Mouse (Mus musculus) liver, postnatal 0 days (tissue): ENCODE results near the gene Gm28043. TPM values are rescaled to one million over a fixed set of nuclear protein-coding genes. Genes with fewer than 3 reads are reported as not detected.

Experiments used
- ATAC-seq: fragments of 200-750 bp; cut with Nextera tagmentation; 2 replicates; pipeline ENCODE4 v1.8.0; 2017; ENCODE audit warnings: mild to moderate bottlenecking, moderate library complexity
- DNase-seq: peaks from one replicate; pipeline ENCODE4 v3.0.0-alpha.2; 2016
- H3K27ac ChIP-seq: fragments of 300-500 bp; sonication (generic); 2 replicates; pipeline ENCODE4 v1.5.1; 2014; ENCODE audit warnings: antibody characterized with exemption, moderate library complexity, mild to moderate bottlenecking, low read depth
- H3K27me3 ChIP-seq: fragments of 300-500 bp; sonication (generic); 2 replicates; pipeline ENCODE4 v1.6.1; 2014; ENCODE audit warnings: low read length, control low read depth, mixed read lengths; ENCODE audit not compliant: insufficient read depth
- H3K36me3 ChIP-seq: fragments of 300-500 bp; sonication (generic); replicated peaks from 2 replicates; pipeline ENCODE4 v1.6.1; 2014; ENCODE audit warnings: mild to moderate bottlenecking, control low read depth, low read length, moderate library complexity, mixed read lengths; ENCODE audit not compliant: insufficient read depth
- H3K4me1 ChIP-seq: fragments of 300-500 bp; sonication (generic); 2 replicates; pipeline ENCODE4 v1.6.1; 2014; ENCODE audit warnings: antibody characterized with exemption, mild to moderate bottlenecking, control low read depth; ENCODE audit not compliant: insufficient read depth
- H3K4me2 ChIP-seq: fragments of 300-500 bp; sonication (generic); 2 replicates; pipeline ENCODE4 v1.6.1; 2014; ENCODE audit warnings: low read depth, mild to moderate bottlenecking, low read length, moderate library complexity, mixed read lengths
- H3K4me3 ChIP-seq: fragments of 300-500 bp; sonication (generic); 2 replicates; pipeline ENCODE4 v1.5.1; 2014; ENCODE audit warnings: low read depth, low read length
- H3K9ac ChIP-seq: fragments of 300-500 bp; sonication (generic); replicated peaks from 2 replicates; pipeline ENCODE4 v1.6.1; 2014; ENCODE audit warnings: mild to moderate bottlenecking, moderate library complexity
- H3K9me3 ChIP-seq: fragments of 300-500 bp; sonication (generic); 2 replicates; pipeline ENCODE4 v1.6.1; 2016; ENCODE audit warnings: mild to moderate bottlenecking, control low read depth, low read length, mixed read lengths
- CTCF ChIP-seq: sonication (generic); IDR thresholded peaks from 2 replicates; pipeline ENCODE4 v1.5.1; 2016; ENCODE audit warnings: antibody characterized with exemption, low read depth
- EP300 ChIP-seq: IDR thresholded peaks from 2 replicates; pipeline ENCODE4 v1.6.1; 2016; ENCODE audit warnings: antibody characterized with exemption, low read depth, mild to moderate bottlenecking
- WGBS: fragments of 180-500 bp; shearing (Covaris S2); extraction: QIAGEN DNeasy Blood & Tissue Kit; methylation state at CpG from one replicate; pipeline ENCODE4 v1.1.7; 2014; ENCODE audit not compliant: insufficient replicate concordance; 5-methylcytosine and 5-hydroxymethylcytosine counted together
- polyA plus RNA-seq: library from polyadenylated mRNA; unstranded; fragments of >200 nt; fragmentation: Nextera tagmentation; extraction: Ambion mirVana; gene quantifications from 2 replicates; pipeline ENCODE4 v1.2.1, GENCODE M21; 2015

The Gm28043 gene
- polyA plus RNA-seq, 1 experiment from 2014 or later = 0.69 TPM

- WGBS = 47% methylated on average over 2 of the region's 2 CpGs
- peaks cover 9% of the 10 kb centered on the region for H3K36me3 ChIP-seq
- peak overlapping the region; percentile 52 for H3K9ac ChIP-seq
- ATAC-seq (peak; percentile 74), DNase-seq (no peak)
- H3K27me3 ChIP-seq = no peaks in the 10 kb centered on the region
- peak overlapping the region; percentile 99 for H3K27ac ChIP-seq
- H3K4me3 ChIP-seq = peak overlapping the region; percentile 55
- H3K4me2 ChIP-seq = peak overlapping the region; percentile 66
- TF ChIP-seq EP300 = peak; percentile 98
- TF ChIP-seq CTCF = no peak
- no peaks in the 10 kb centered on the region for H3K9me3 ChIP-seq
- peaks cover 4% of the 10 kb centered on the region; the same call in 1 of the 2 replicates for H3K4me1 ChIP-seq
These were observed 43.6 kb downstream of the Gm28043 start for GRCm38 (mm10) chr17:29658249-29658648.

GRCm38 (mm10) chr17:29660076-29660761 is 45.5 kb downstream of the Gm28043 start, which contains the start of gene Cmtr1:
TSS of gene Cmtr1 (plus strand) at chr17:29660595.
- H3K4me1 ChIP-seq = peaks cover 4% of the 10 kb centered on the region; the same call in 1 of the 2 replicates
- no peak for TF ChIP-seq CTCF
- no peak for TF ChIP-seq EP300
- peaks cover 20% of the 10 kb centered on the region for H3K36me3 ChIP-seq
- under 1% methylated on average over 38 of the region's 41 CpGs for WGBS
- peak within 1 kb of the TSS; percentile 95 for H3K4me3 ChIP-seq
- H3K27me3 ChIP-seq = no peaks in the 10 kb centered on the region
- H3K27ac ChIP-seq = peak within 1 kb of the TSS; percentile 99
- H3K9me3 ChIP-seq = no peaks in the 10 kb centered on the region
- H3K4me2 ChIP-seq = peak within 1 kb of the TSS; percentile 80
- H3K9ac ChIP-seq = peak within 1 kb of the TSS; percentile 97
- peak; percentile 95 for ATAC-seq
- peak; percentile 98 for DNase-seq

GRCm38 (mm10) chr17:29660762-29661391 is 46.2 kb downstream of the Gm28043 start:
- under 1% methylated on average over 33 of the region's 41 CpGs for WGBS
- H3K27me3 ChIP-seq = no peaks in the 10 kb centered on the region
- TF ChIP-seq CTCF (0 out of 2 replicates have a peak, but pooled peaks have one; percentile 15), EP300 (no peak)
- DNase-seq (no peak), ATAC-seq (peak; percentile 57)
- no peaks in the 10 kb centered on the region for H3K9me3 ChIP-seq
- peak overlapping the region; percentile 99 for H3K27ac ChIP-seq
- H3K9ac ChIP-seq = peak overlapping the region; percentile 97
- peak overlapping the region; percentile 95 for H3K4me3 ChIP-seq
- peak overlapping the region; percentile 80 for H3K4me2 ChIP-seq
- H3K36me3 ChIP-seq = peaks cover 23% of the 10 kb centered on the region
- H3K4me1 ChIP-seq = peaks cover 4% of the 10 kb centered on the region; the same call in 1 of the 2 replicates

- peaks cover 4% of the 10 kb centered on the region; the same call in 1 of the 2 replicates for H3K4me1 ChIP-seq
- WGBS = 81% methylated on average over 6 of the region's 6 CpGs
- H3K9ac ChIP-seq = 0 out of 2 replicates have a peak overlapping the region, but pooled peaks have one; percentile 21
- no peaks in the 10 kb centered on the region for H3K27me3 ChIP-seq
- peaks cover 34% of the 10 kb centered on the region for H3K36me3 ChIP-seq
- peak overlapping the region; percentile 80 for H3K4me2 ChIP-seq
- ATAC-seq (no peak), DNase-seq (no peak)
- no peaks in the 10 kb centered on the region for H3K9me3 ChIP-seq
- peak overlapping the region; percentile 95; the same call in 1 of the 2 replicates for H3K4me3 ChIP-seq
- TF ChIP-seq CTCF (no peak), EP300 (no peak)
- H3K27ac ChIP-seq = no peak overlapping the region
These were observed 47.5 kb downstream of the Gm28043 start for GRCm38 (mm10) chr17:29662145-29662544.

- no peak overlapping the region for H3K4me3 ChIP-seq
- H3K27ac ChIP-seq = no peak overlapping the region
- WGBS = 90% methylated on average over 10 of the region's 10 CpGs
- TF ChIP-seq EP300 = no peak
- no peak for TF ChIP-seq CTCF
- H3K9me3 ChIP-seq = no peaks in the 10 kb centered on the region
- peaks cover 63% of the 10 kb centered on the region for H3K36me3 ChIP-seq
- H3K4me1 ChIP-seq = peaks cover 16% of the 10 kb centered on the region
- ATAC-seq = no peak
- DNase-seq = no peak
- no peak overlapping the region for H3K9ac ChIP-seq
- H3K4me2 ChIP-seq = no peak overlapping the region
- H3K27me3 ChIP-seq = no peaks in the 10 kb centered on the region
These were observed 53.6 kb downstream of the Gm28043 start for GRCm38 (mm10) chr17:29668051-29668986.
